23 mouse cellular contexts compared by ENCODE assay signal in genomic region chr19:58573072-58573438, GRCm38 (mm10).
DNase-seq lines count a peak whose midpoint lies in the region; ATAC-seq and TF ChIP-seq lines count a peak whose summit lies in the region.
"Had no signal": no experiment of that assay in that cellular context is flagged by ENCODE, and none has a peak within 500 bp of the region (broad histone marks: within the 10 kb centered on the region; RNA-seq: fewer than 3 reads in every experiment).

No protein-coding gene starts in this region.

- DNase-seq in kidney, postnatal 14 days = no peak
- DNase-seq in 3T3-L1 (ENCODE audit: low read depth, low spot score) = peak; percentile 44
- no peak for DNase-seq in cerebellum, adult 18-20 months
- DNase-seq: adrenal gland, adult 8-10 months; adrenal gland, postnatal 25 days; cerebellum, adult 11-12 months; cerebellum, adult 9-10 months; gastrocnemius, postnatal 10 days; gastrocnemius, postnatal 36 days; heart, postnatal 36 days had no signal

- H3K9ac ChIP-seq in kidney, embryonic 16.5 days (replicated peaks; ENCODE audit: low read length) = no peak overlapping the region
- H3K9ac ChIP-seq: forebrain, embryonic 13.5 days; heart, embryonic 12.5 days; heart, embryonic 15.5 days; hindbrain, embryonic 13.5 days had no signal

- H3K4me3 ChIP-seq in kidney, embryonic 16.5 days (ENCODE audit: low read length) = no peak overlapping the region
- H3K4me3 ChIP-seq in E14TG2a.4 (replicated peaks; ENCODE audit: low read length) = peak overlapping the region; percentile 50; the same call in 1 of the 2 replicates
- H3K4me3 ChIP-seq: forebrain, embryonic 10.5 days; forebrain, embryonic 13.5 days; heart, embryonic 12.5 days; heart, embryonic 15.5 days; hindbrain, embryonic 10.5 days; hindbrain, embryonic 13.5 days had no signal

- no peaks in the 10 kb centered on the region for H3K36me3 ChIP-seq in kidney, embryonic 16.5 days (ENCODE audit: insufficient read depth, low read length)
- no peaks in the 10 kb centered on the region for H3K36me3 ChIP-seq in E14TG2a.4 (ENCODE audit: insufficient read depth, low read length)
- H3K36me3 ChIP-seq: forebrain, embryonic 10.5 days; G1E; heart, embryonic 12.5 days; heart, embryonic 15.5 days; hindbrain, embryonic 10.5 days; hindbrain, embryonic 13.5 days had no signal

- H3K9me3 ChIP-seq in kidney, embryonic 16.5 days (ENCODE audit: low read length) = no peaks in the 10 kb centered on the region
- H3K9me3 ChIP-seq in E14TG2a.4 (ENCODE audit: low read length) = no peaks in the 10 kb centered on the region
- H3K9me3 ChIP-seq: forebrain, embryonic 10.5 days; forebrain, embryonic 13.5 days; heart, embryonic 12.5 days; heart, embryonic 15.5 days; hindbrain, embryonic 10.5 days; hindbrain, embryonic 13.5 days had no signal

- H3K27me3 ChIP-seq in kidney, embryonic 16.5 days (ENCODE audit: insufficient read depth, low read length) = no peaks in the 10 kb centered on the region
- H3K27me3 ChIP-seq in E14TG2a.4 (ENCODE audit: insufficient read depth, low read length) = 0 out of 2 replicates have a peak, but pooled peaks cover 2% of the 10 kb centered on the region
- H3K27me3 ChIP-seq: forebrain, embryonic 13.5 days; heart, embryonic 12.5 days; heart, embryonic 15.5 days; hindbrain, embryonic 13.5 days had no signal

- no peak overlapping the region for H3K4me2 ChIP-seq in kidney, embryonic 16.5 days (replicated peaks; ENCODE audit: low read depth, low read length)
- H3K4me2 ChIP-seq: forebrain, embryonic 13.5 days; heart, embryonic 12.5 days; heart, embryonic 15.5 days; hindbrain, embryonic 13.5 days had no signal

- H3K4me1 ChIP-seq in kidney, embryonic 16.5 days (ENCODE audit: insufficient read depth, low read length) = peaks cover 11% of the 10 kb centered on the region
- peaks cover 50% of the 10 kb centered on the region for H3K4me1 ChIP-seq in E14TG2a.4 (replicated peaks; ENCODE audit: low read depth, low read length)
- H3K4me1 ChIP-seq: forebrain, embryonic 13.5 days; heart, embryonic 12.5 days; heart, embryonic 15.5 days had no signal

- 28% methylated on average over 3 of the region's 3 CpGs for WGBS in kidney, embryonic 16.5 days

- peak; percentile 73 for ATAC-seq in kidney, embryonic 16.5 days (ENCODE audit: low FRiP score, low TSS enrichment)
- 0 out of 2 replicates have a peak, but pooled peaks have one; percentile 22 for ATAC-seq in monocyte, adult 5-6 weeks (replicated peaks; ENCODE audit: insufficient number of reproducible peaks, low FRiP score, low TSS enrichment, poor library complexity, severe bottlenecking)
- ATAC-seq: activated CD4-positive, CD25-positive, alpha-beta regulatory T cell, adult 4 months; forebrain, embryonic 13.5 days; forebrain, embryonic 16.5 days; hindbrain, embryonic 16.5 days had no signal

- TF ChIP-seq CTCF in E14TG2a.4 (conservative IDR thresholded peaks at IDR 0.05; ENCODE audit: low read length) = no peak

- H3K27ac ChIP-seq in kidney, embryonic 16.5 days (ENCODE audit: low read length) = no peak overlapping the region
- H3K27ac ChIP-seq: forebrain, embryonic 10.5 days; forebrain, embryonic 13.5 days; heart, embryonic 15.5 days; hindbrain, embryonic 10.5 days; hindbrain, embryonic 13.5 days had no signal
